Mouse (Mus musculus) lung, postnatal 0 days (tissue): ENCODE data around the gene Slc12a1. TPM values are rescaled to one million over a fixed set of nuclear protein-coding genes. Genes with fewer than 3 reads are reported as not detected.
A peak's percentile ranks its signal among the peaks of the same experiment; 100 is the strongest.
"Not testable (repeated sequence)": the region's sequence is repeated elsewhere in the genome, so short reads cannot be mapped to it uniquely, and the experiment has no call there.

Experiments used
- ATAC-seq: fragments of 200-750 bp; cut with Nextera tagmentation; 2 replicates; pipeline ENCODE4 v1.8.0; 2017; ENCODE audit warnings: moderate library complexity
- DNase-seq: peaks from one replicate; pipeline ENCODE4 v3.0.0-alpha.2; 2016; ENCODE audit warnings: low spot score
- H3K27ac ChIP-seq: fragments of 300-500 bp; sonication (generic); 2 replicates; pipeline ENCODE4 v1.5.1; 2014; ENCODE audit warnings: antibody characterized with exemption, mild to moderate bottlenecking, low read length, mixed read lengths
- H3K27me3 ChIP-seq: fragments of 300-500 bp; sonication (generic); replicated peaks from 2 replicates; pipeline ENCODE4 v1.6.1; 2014; ENCODE audit warnings: low read length, mixed read lengths; ENCODE audit not compliant: insufficient read depth
- H3K36me3 ChIP-seq: fragments of 300-500 bp; sonication (generic); 2 replicates; pipeline ENCODE4 v1.6.1; 2014; ENCODE audit warnings: low read length, mixed read lengths; ENCODE audit not compliant: insufficient read depth
- H3K4me1 ChIP-seq: fragments of 300-500 bp; sonication (generic); 2 replicates; pipeline ENCODE4 v1.6.1; 2014; ENCODE audit warnings: antibody characterized with exemption, low read depth, low read length, mixed read lengths; ENCODE audit not compliant: insufficient read depth
- H3K4me2 ChIP-seq: fragments of 300-500 bp; sonication (generic); replicated peaks from 2 replicates; pipeline ENCODE4 v1.6.1; 2014; ENCODE audit warnings: low read depth, mild to moderate bottlenecking, low read length, moderate library complexity, mixed read lengths
- H3K4me3 ChIP-seq: fragments of 300-500 bp; sonication (generic); 2 replicates; pipeline ENCODE4 v1.5.1; 2014; ENCODE audit warnings: low read depth, low read length
- H3K9ac ChIP-seq: fragments of 300-500 bp; sonication (generic); replicated peaks from 2 replicates; pipeline ENCODE4 v1.6.1; 2014; ENCODE audit warnings: low read depth, mild to moderate bottlenecking
- H3K9me3 ChIP-seq: fragments of 300-500 bp; sonication (generic); 2 replicates; pipeline ENCODE4 v1.6.1; 2016; ENCODE audit warnings: low read length, mixed read lengths
- CTCF ChIP-seq: IDR thresholded peaks from 2 replicates; pipeline ENCODE4 v1.5.1; 2016; ENCODE audit warnings: antibody characterized with exemption, mild to moderate bottlenecking
- EP300 ChIP-seq: IDR thresholded peaks from 2 replicates; pipeline ENCODE4 v1.6.1; 2016; ENCODE audit warnings: antibody characterized with exemption, mild to moderate bottlenecking, control low read depth
- WGBS: fragments of 180-500 bp; shearing (Covaris S2); extraction: QIAGEN DNeasy Blood & Tissue Kit; methylation state at CpG from one replicate; pipeline ENCODE4 v1.1.7; 2014; 5-methylcytosine and 5-hydroxymethylcytosine counted together
- polyA plus RNA-seq: library from polyadenylated mRNA; unstranded; fragments of >200 nt; fragmentation: Nextera tagmentation; extraction: Ambion mirVana; gene quantifications from 2 replicates; pipeline ENCODE4 v1.2.1, GENCODE M21; 2015

Slc12a1 gene
- 0.06 TPM in 2 replicates for polyA plus RNA-seq

DNA sequence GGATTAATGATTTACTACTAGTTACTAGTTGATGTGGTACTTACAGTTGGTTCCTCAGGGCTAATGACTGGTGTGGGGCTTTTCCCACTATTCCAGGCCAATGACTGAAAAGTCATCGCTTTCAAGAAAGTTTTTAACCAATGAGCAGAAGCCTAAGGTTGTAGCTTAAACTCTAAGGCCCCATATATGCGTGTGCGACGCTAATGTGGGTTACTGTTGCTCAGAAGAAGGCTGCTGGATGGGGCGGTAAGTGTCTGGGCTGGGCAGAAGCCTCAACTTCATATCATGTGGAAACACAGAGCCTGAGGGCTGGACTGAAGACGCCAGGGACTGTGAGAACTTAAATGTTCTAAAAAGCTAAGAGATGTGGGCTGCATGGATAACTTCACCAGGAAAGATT lies at the start of gene Slc12a1:
Gene Slc12a1 (plus strand): TSS at position 118 of the 400 bp plus-strand sequence.
- DNase-seq (no peak), ATAC-seq (no peak)
- H3K27ac ChIP-seq = no peak within 1 kb of the TSS
- no peaks in the 10 kb centered on the region for H3K4me1 ChIP-seq
- H3K4me2 ChIP-seq = no peak within 1 kb of the TSS
- no peaks in the 10 kb centered on the region for H3K9me3 ChIP-seq
- H3K9ac ChIP-seq = no peak within 1 kb of the TSS
- no peaks in the 10 kb centered on the region for H3K27me3 ChIP-seq
- no peaks in the 10 kb centered on the region for H3K36me3 ChIP-seq
- no peak within 1 kb of the TSS for H3K4me3 ChIP-seq
- 84% methylated on average over 6 of the region's 6 CpGs for WGBS
- TF ChIP-seq EP300 (no peak), CTCF (no peak)

DNA sequence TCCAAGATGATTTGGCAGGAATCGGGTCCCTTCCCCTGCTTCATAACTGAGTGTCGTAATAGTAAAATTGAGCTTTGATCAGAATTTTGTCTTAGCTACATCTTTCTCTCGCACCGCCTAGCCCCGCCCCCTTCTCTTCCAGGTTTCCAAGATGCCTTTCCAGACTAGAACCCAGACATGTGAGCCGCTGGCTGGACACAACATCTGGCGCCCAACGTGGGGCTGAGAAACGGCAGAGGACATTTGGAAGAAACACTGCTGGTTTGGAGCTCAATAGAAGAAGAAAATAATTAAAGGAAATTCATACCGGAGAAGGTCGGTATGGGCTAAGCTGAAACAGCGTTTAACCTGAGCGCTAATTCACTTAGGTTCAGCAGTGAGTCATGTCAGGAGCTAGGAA lies 47.8 kb upstream of the Slc12a1 start:
- not testable (repeated sequence) for H3K9me3 ChIP-seq, H3K27me3 ChIP-seq, H3K4me2 ChIP-seq, DNase-seq, H3K9ac ChIP-seq, H3K4me1 ChIP-seq, H3K4me3 ChIP-seq, ATAC-seq, H3K36me3 ChIP-seq, H3K27ac ChIP-seq
- 98% methylated on average over 13 of the region's 13 CpGs for WGBS

DNA sequence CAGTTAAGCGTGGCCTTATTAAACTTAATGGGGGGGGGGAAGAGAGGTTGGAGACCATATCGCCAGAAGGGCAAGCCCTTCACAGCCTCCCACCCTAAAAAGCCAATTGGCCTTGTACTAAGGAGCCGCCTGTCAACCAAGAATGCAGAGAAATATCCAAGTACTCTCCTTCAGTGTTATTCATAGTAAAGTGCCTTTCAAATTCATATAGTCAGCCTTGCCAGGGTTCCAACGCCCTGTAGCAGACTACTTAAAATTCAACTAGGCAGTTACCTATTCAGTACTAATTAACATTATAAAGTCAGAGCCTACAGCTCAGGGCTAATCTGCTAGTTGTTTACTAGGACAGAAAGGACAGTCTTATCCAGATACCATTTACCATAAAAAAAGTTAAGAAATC lies 45.8 kb upstream of the Slc12a1 start:
- H3K36me3 ChIP-seq, DNase-seq, H3K4me1 ChIP-seq, H3K9me3 ChIP-seq, H3K9ac ChIP-seq, H3K4me2 ChIP-seq, ATAC-seq, H3K4me3 ChIP-seq, H3K27ac ChIP-seq, H3K27me3 ChIP-seq: not testable (repeated sequence)
- 96% methylated on average over 4 of the region's 4 CpGs for WGBS

DNA sequence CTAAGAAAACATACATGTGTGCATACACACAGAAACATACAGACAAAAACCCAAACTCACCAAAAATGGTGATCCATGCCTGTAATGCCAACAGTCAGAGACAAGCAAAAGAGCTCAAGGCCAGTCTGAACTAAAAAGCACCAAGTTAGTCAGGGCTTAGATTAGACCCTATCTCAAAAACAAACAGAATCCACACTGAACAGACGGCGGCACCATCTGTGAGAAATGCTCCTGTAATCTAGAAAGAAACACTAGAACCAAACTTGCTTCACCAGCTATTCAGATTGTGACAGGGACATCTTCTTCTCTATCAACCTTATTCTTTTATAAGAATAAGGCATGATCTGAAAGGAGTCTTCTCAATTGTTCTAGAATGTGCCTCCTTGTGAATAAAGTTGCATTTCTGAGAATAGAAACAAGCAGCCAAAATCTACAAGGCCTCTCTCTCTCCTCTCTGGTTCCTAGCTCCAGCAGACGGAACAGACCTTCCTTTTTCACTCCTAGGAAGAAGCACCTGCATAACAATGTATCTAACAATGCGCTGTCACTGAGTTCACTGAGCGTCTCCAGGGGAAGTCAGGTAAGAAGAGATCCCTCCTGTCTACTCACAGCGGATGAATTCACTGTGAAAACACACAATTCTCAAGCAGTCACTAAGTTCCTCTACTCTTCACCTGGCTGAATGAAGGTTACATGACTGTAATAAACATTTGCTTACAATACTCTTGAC lies 32.8 kb upstream of the Slc12a1 start:
- WGBS = 79% methylated on average over 6 of the region's 6 CpGs
- no peaks in the 10 kb centered on the region for H3K4me1 ChIP-seq
- DNase-seq (no peak), ATAC-seq (no peak)
- H3K9ac ChIP-seq = no peak overlapping the region
- no peak overlapping the region for H3K4me2 ChIP-seq
- H3K27me3 ChIP-seq = no peaks in the 10 kb centered on the region
- H3K4me3 ChIP-seq = no peak overlapping the region
- TF ChIP-seq EP300 (no peak), CTCF (no peak)
- H3K9me3 ChIP-seq = no peaks in the 10 kb centered on the region
- no peak overlapping the region for H3K27ac ChIP-seq
- H3K36me3 ChIP-seq = no peaks in the 10 kb centered on the region

DNA sequence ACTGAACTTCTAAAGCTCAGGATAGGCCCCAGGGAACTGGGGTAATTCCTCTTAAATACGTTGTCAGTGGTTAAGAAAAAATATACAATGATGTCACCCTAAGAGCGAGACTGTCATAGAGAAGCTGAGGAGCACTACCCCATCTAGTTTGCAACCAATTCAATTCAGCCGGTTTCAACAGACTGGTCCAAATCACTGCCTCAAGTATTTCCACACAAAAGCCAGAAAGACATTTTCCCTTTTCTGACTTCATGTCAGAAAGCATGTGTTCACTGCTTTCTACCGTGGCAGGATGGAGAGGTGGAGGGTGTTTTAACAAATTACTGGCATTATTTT lies 30.0 kb upstream of the Slc12a1 start:
- ATAC-seq = no peak
- Histone ChIP-seq H3K9ac (0 out of 2 replicates have a peak overlapping the region, but pooled peaks have one; percentile 73), H3K9me3 (no peaks in the 10 kb centered on the region), H3K4me2 (peak overlapping the region; percentile 87), H3K4me1 (no peaks in the 10 kb centered on the region), H3K4me3 (peak overlapping the region; percentile 60), H3K36me3 (no peaks in the 10 kb centered on the region), H3K27ac (no peak overlapping the region), H3K27me3 (no peaks in the 10 kb centered on the region)
- WGBS = 3% methylated on average over 4 of the region's 4 CpGs
- peak; percentile 45 for DNase-seq
- TF ChIP-seq CTCF (no peak), EP300 (no peak)

DNA sequence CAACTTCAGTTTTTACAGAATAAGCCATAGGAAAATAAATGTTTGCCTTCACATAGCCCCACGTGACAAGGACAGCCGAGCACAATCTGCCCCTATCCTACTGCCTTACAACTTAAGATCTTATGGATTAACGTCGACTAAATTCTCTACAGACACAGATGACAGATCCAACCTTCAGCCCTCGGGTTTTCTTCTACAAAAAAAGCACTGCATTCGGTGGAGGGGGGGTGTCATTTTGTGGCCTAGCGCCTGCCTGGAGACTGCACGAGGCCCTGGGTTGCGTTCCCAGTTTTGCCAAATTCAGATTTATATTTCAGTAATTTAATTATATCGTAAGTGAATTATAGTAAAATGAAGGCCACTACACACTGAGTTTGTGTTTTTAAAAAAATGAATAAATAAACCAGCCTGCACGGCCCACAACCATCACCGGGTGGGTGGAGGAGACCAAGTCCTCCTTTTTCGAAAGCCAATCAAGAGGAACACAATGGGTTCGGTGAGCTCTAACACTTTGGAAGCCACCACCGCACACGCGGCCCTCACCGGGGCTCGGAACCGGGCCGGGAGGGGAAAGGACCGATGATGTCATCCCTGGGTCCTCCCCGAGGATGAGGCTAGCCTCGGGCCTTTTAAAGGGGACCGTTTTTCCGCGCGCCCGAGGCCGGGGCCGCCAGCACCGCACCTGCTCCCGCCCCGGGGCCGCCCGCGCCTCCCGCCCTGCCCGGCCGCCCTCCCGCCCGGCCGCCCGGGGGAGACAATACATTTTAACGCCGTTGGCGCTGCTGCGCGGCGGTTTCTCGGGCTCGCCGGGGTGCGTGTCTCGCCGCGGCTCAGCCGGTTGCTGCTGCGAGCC lies 29.5 kb upstream of the Slc12a1 start:
- under 1% methylated on average over 54 of the region's 59 CpGs for WGBS
- H3K4me1 ChIP-seq = no peaks in the 10 kb centered on the region

More for the DNA sequence above, 29.5 kb upstream of the Slc12a1 start:
- Histone ChIP-seq H3K27ac (peak overlapping the region; percentile 73), H3K27me3 (no peaks in the 10 kb centered on the region), H3K36me3 (no peaks in the 10 kb centered on the region), H3K4me3 (peak overlapping the region; percentile 60), H3K4me2 (peak overlapping the region; percentile 87), H3K9ac (peak overlapping the region; percentile 73), H3K9me3 (no peaks in the 10 kb centered on the region)
- no peak for TF ChIP-seq CTCF
- TF ChIP-seq EP300 = no peak
- ATAC-seq (peak; percentile 76), DNase-seq (peak; percentile 58)
